Mouse (Mus musculus): Measurements from ENCODE around the gene Cd9. TPM values are rescaled to one million over a fixed set of nuclear protein-coding genes. Genes with fewer than 3 reads are reported as not detected.
A peak's percentile ranks its signal among the peaks of the same experiment; 100 is the strongest.

Gene Cd9
- polyA plus RNA-seq, 1 experiment from 2014 or later = 137 TPM

DNA sequence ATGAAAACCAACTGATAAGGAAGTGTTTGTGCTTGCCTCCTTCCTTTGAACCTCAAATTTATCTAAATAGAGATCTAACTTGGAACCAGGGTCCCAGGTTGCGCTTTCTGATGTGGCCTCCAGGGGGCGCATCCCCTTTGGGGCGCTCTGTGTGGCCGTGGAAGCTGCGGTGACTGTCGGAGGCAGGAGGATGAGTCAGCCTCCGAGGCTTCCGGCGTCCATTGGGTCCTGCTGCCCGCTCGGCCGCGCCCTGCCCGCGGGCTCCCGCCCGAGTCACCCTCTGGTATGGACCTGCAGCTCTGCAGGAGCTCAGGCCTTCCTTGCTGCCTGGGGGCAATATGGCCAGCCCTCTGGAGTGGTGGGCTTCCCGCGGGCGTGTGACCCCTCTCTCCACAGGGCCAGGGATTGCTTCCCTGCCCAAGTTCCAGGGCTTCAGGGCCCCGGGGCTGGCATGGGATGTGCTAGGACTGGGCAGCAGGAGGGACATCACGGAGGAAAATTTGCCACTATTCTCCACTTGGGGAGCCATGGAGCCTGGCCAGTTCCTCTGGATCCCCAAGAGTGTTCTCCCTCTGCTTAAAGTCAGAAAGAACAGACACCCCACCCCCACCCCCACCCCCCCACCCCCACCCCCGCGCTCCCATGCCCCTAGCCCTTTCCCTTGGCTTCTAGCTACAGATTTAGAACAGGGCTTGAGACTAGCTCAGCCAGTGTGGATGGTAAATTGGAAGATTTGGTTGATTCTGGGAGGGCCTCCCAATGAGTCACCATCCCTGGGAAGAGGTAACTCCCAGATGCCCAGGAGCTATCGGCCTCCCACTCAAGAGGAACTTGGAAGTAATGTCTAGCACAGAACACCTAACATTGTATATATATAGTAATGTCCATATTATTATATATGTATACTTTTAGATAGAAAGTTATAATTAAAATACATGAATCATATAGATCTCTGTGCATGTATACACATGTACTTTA is 67.9 kb downstream of the Cd9 start:
- ATAC-seq = peak; percentile 92
- Histone ChIP-seq H3K4me3 (ENCODE audit: low read length) (peak overlapping the region; percentile 42), H3K36me3 (ENCODE audit: control insufficient read depth, insufficient read depth, low read length) (no peaks in the 10 kb centered on the region), H3K27ac (ENCODE audit: low read depth, low read length) (peak overlapping the region; percentile 65), H3K27me3 (replicated peaks; ENCODE audit: control insufficient read depth, insufficient read depth, low read length) (no peaks in the 10 kb centered on the region), H3K4me1 (ENCODE audit: control insufficient read depth, insufficient read depth, low read depth, low read length) (peaks cover 6% of the 10 kb centered on the region), H3K4me2 (ENCODE audit: low read length) (peak overlapping the region; percentile 83), H3K9ac (ENCODE audit: low read depth, low read length) (peak overlapping the region; percentile 69), H3K9me3 (ENCODE audit: control insufficient read depth, low read length) (no peaks in the 10 kb centered on the region)
- 2% methylated on average over 23 of the region's 25 CpGs for WGBS

DNA sequence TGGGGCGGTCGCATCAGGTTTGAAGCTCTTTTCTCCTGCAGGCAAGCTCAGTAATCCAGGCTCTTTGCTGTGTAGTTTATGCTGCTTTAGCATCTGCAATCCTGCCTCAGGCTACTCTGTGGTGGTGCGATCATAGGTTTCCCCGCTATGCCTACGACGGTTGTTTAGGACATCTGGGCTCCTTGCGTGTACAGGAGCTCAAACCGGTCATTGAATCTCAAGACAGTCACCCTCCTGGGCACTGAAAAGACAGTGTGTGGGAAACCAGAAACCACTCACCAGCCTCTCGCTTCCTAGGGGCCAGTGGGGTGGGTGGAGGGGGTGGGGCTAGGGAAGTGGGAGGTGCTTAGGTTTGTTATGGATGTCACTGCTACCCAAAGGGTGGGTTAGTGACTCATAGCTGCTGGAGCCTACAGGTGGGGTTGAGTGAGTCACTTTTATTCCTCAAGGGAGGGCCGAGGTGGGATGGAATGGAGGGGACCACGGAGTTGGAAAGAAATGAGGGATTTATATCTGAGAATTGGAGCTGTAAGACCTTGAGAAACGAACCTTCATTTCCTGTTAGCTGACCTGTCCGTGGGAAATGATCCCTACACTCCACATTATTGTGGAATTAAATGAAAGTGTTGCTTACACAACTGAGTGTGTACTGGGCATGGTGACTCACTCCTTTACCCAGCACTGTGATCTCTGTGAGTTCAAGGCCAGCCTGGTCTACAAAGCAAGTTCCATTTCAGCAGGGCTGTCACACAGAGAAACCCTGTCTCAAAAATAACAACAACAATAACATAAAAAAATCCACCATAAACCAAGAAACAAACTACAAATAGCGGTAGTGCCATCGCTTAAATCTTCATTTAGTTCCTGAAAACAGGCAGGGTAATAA is 69.1 kb downstream of the Cd9 start:
- Histone ChIP-seq H3K4me1 (ENCODE audit: control insufficient read depth, insufficient read depth, low read depth, low read length) (peaks cover 6% of the 10 kb centered on the region), H3K9ac (ENCODE audit: low read depth, low read length) (no peak overlapping the region), H3K27ac (ENCODE audit: low read depth, low read length) (no peak overlapping the region), H3K9me3 (ENCODE audit: control insufficient read depth, low read length) (no peaks in the 10 kb centered on the region), H3K27me3 (replicated peaks; ENCODE audit: control insufficient read depth, insufficient read depth, low read length) (no peaks in the 10 kb centered on the region), H3K36me3 (ENCODE audit: control insufficient read depth, insufficient read depth, low read length) (no peaks in the 10 kb centered on the region), H3K4me3 (ENCODE audit: low read length) (no peak overlapping the region), H3K4me2 (ENCODE audit: low read length) (no peak overlapping the region)
- 63% methylated on average over 15 of the region's 15 CpGs for WGBS
- no peak for ATAC-seq

DNA sequence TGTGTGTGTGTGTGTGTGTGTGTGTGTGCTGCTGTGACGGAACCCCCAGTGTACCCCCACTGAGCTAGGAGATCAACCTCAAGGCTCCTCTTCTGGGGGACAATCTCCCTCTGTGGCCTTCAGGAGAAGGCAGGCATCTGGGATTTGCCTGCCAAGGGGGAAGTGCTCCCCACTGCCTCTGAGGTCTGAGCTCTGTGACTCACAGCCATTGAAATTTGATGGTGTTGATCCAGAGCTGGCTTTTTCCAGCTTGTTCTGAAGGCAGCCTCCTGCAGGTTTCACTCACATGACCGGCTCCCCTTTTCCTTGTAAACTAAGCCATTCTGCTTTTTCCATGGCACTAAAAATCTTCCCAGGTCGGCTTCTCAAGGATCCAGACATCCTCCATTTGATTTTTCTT is 70.4 kb downstream of the Cd9 start:
- Histone ChIP-seq H3K4me1 (ENCODE audit: control insufficient read depth, insufficient read depth, low read depth, low read length) (peaks cover 6% of the 10 kb centered on the region), H3K27me3 (replicated peaks; ENCODE audit: control insufficient read depth, insufficient read depth, low read length) (no peaks in the 10 kb centered on the region), H3K9ac (ENCODE audit: low read depth, low read length) (no peak overlapping the region), H3K36me3 (ENCODE audit: control insufficient read depth, insufficient read depth, low read length) (no peaks in the 10 kb centered on the region), H3K4me3 (ENCODE audit: low read length) (no peak overlapping the region), H3K4me2 (ENCODE audit: low read length) (no peak overlapping the region), H3K9me3 (ENCODE audit: control insufficient read depth, low read length) (no peaks in the 10 kb centered on the region), H3K27ac (ENCODE audit: low read depth, low read length) (no peak overlapping the region)
- ATAC-seq = no peak
- WGBS = 75% methylated on average over 3 of the region's 3 CpGs

DNA sequence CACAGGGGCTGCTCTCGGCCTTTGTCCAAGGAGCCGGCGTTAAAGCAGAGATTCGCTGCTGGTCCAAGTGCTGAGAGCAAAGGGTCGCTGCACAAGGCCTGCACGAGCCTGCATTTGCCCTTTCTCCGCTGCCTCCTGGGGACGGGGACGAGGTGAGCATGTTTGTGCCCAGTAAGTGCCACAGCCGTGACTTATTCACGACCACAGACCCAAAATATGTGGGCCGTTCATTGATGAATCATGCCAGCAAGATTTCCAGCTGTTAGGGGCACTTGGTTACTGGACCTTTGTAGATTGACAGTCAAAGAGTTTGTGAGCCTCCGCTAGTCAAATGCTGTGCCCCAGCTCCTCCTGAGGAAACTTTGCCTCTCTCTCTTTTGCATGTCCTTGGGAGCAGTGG is 71.1 kb downstream of the Cd9 start:
- Histone ChIP-seq H3K9me3 (ENCODE audit: control insufficient read depth, low read length) (no peaks in the 10 kb centered on the region), H3K27me3 (replicated peaks; ENCODE audit: control insufficient read depth, insufficient read depth, low read length) (no peaks in the 10 kb centered on the region), H3K4me1 (ENCODE audit: control insufficient read depth, insufficient read depth, low read depth, low read length) (peaks cover 6% of the 10 kb centered on the region), H3K9ac (ENCODE audit: low read depth, low read length) (no peak overlapping the region), H3K4me3 (ENCODE audit: low read length) (no peak overlapping the region), H3K36me3 (ENCODE audit: control insufficient read depth, insufficient read depth, low read length) (no peaks in the 10 kb centered on the region), H3K4me2 (ENCODE audit: low read length) (no peak overlapping the region), H3K27ac (ENCODE audit: low read depth, low read length) (no peak overlapping the region)
- WGBS = 32% methylated on average over 13 of the region's 13 CpGs
- ATAC-seq = no peak

DNA sequence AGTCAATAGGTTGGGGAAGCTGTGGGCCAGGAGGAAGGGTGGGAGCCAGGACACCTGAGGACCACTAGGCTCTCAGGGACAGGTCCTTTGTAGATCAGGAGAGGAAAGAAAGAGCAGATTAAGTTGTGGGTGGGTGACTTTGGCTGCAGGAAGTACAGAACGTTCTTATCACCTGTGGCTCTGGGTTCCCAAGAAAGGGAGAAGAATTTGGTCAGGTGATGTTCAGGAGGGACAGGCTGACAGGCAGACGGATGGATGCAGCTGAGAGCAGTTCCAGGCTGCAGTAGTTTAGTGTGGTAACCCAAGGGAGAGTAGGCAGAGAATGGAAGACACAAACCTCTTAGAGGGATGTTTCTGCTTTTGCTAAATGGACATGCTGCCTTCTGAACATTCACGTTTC is 71.5 kb downstream of the Cd9 start:
- WGBS = 37% methylated on average over 3 of the region's 3 CpGs
- Histone ChIP-seq H3K4me2 (ENCODE audit: low read length) (peak overlapping the region; percentile 47; the same call in 1 of the 2 replicates), H3K9ac (ENCODE audit: low read depth, low read length) (no peak overlapping the region)

DNA sequence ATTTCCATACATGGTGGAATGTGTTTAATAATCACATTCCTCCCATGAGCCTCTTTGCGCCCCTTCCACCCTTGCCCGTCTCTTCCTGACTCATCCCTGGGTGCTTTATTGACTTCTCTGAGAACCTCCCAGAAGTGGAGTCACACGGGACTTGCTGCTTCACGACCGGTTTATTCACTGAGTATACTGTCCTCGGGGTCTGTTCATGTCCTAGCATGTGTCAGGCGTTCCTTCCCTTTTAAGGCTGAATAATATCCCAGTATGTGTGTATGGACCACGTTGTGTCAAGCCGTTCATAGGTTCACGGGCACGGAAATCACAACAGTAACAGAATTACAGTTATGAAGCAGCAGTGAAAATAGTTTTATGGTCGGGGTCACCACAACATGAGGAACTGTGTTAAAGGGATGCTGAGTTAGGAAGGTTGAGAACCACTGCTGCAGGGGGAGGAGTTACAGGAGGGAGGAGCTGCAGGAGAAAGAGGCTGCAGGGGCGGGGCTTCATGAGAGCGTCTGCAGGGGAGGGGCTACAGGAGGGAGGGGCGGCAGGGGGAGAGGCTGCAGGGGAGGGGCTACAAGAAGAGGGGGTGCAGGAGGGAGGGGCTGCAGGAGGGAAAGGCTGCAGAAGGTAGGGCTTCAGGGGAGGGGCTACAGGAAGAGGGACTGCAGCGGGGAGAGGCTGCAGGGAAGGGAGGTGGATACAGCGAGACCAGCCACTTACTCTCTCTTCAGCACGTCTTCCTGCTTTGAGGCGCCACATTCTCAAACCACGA is 72.4 kb downstream of the Cd9 start:
- ATAC-seq = no peak; the same call in 1 of the 2 replicates
- Histone ChIP-seq H3K4me1 (ENCODE audit: control insufficient read depth, insufficient read depth, low read depth, low read length) (peaks cover 6% of the 10 kb centered on the region), H3K27ac (ENCODE audit: low read depth, low read length) (no peak overlapping the region), H3K27me3 (replicated peaks; ENCODE audit: control insufficient read depth, insufficient read depth, low read length) (no peaks in the 10 kb centered on the region), H3K4me3 (ENCODE audit: low read length) (peak overlapping the region; percentile 21; the same call in 1 of the 2 replicates), H3K9me3 (ENCODE audit: control insufficient read depth, low read length) (no peaks in the 10 kb centered on the region), H3K4me2 (ENCODE audit: low read length) (peak overlapping the region; percentile 47), H3K36me3 (ENCODE audit: control insufficient read depth, insufficient read depth, low read length) (no peaks in the 10 kb centered on the region), H3K9ac (ENCODE audit: low read depth, low read length) (no peak overlapping the region; the same call in 1 of the 2 replicates)
- 24% methylated on average over 20 of the region's 20 CpGs for WGBS

More for the DNA sequence above, 71.5 kb downstream of the Cd9 start:
- Histone ChIP-seq H3K4me1 (ENCODE audit: control insufficient read depth, insufficient read depth, low read depth, low read length) (peaks cover 6% of the 10 kb centered on the region), H3K4me3 (ENCODE audit: low read length) (no peak overlapping the region), H3K9me3 (ENCODE audit: control insufficient read depth, low read length) (no peaks in the 10 kb centered on the region), H3K27me3 (replicated peaks; ENCODE audit: control insufficient read depth, insufficient read depth, low read length) (no peaks in the 10 kb centered on the region), H3K27ac (ENCODE audit: low read depth, low read length) (no peak overlapping the region), H3K36me3 (ENCODE audit: control insufficient read depth, insufficient read depth, low read length) (no peaks in the 10 kb centered on the region)
- ATAC-seq = no peak

DNA sequence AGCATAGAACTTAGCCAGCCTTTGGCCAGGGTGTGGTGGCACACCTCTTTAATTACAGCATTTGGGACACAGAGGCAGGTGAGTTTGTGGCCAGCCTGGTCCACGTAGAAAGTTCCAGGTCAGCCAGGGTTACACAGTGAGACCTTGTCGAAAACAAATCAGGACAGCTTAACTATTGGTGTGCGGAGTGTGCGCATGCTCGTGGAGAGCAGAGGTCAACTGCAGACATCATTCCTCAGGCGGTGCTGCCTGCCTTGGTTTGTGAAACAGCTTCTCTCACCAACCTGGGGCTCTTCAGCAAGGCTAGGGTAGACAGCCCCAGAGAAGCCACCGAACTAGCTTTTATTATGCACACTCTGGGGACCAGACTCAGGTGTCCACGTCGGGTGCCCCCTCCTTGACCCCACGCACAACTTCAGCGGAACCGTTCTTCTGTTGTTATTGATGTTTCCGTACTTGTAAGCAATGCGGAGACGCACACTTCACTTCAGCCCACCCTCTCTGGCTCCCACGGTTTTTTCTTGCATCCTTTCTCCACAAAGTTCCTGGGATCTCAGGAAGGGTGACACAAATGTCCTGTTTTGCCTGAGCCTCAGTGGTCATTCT is 74.0 kb downstream of the Cd9 start:
- peaks cover 3% of the 10 kb centered on the region; the same call in 1 of the 2 replicates for H3K4me1 ChIP-seq (ENCODE audit: control insufficient read depth, insufficient read depth, low read depth, low read length)
- H3K9ac ChIP-seq (ENCODE audit: low read depth, low read length) = no peak overlapping the region
- no peaks in the 10 kb centered on the region for H3K9me3 ChIP-seq (ENCODE audit: control insufficient read depth, low read length)
- no peaks in the 10 kb centered on the region for H3K27me3 ChIP-seq (replicated peaks; ENCODE audit: control insufficient read depth, insufficient read depth, low read length)
- H3K27ac ChIP-seq (ENCODE audit: low read depth, low read length) = no peak overlapping the region
- WGBS = 71% methylated on average over 16 of the region's 16 CpGs
- no peak overlapping the region for H3K4me3 ChIP-seq (ENCODE audit: low read length)
- no peaks in the 10 kb centered on the region for H3K36me3 ChIP-seq (ENCODE audit: control insufficient read depth, insufficient read depth, low read length)
- no peak overlapping the region for H3K4me2 ChIP-seq (ENCODE audit: low read length)
- no peak for ATAC-seq

DNA sequence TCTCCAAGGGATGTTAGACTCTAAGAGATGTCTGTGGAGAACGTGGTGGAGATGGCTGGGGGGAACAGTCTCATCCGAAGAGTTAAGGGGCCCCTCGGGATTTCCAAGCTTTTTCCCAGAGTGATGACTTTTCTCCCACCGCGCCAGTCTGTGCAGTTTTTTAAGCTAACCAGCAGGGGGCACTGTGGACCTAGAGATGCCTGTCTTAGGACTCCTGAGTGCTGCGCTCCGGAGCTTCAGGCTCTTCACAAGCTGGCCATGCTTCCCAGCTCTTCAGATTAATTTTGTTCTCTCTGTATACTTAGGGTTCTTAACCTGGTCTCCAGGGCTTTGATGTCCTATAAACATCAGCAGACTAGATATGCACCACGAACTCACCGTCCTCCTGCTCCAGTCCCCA is 75.8 kb downstream of the Cd9 start:
- Histone ChIP-seq H3K9me3 (ENCODE audit: control insufficient read depth, low read length) (no peaks in the 10 kb centered on the region), H3K4me1 (ENCODE audit: control insufficient read depth, insufficient read depth, low read depth, low read length) (peaks cover 3% of the 10 kb centered on the region; the same call in 1 of the 2 replicates), H3K27ac (ENCODE audit: low read depth, low read length) (no peak overlapping the region), H3K36me3 (ENCODE audit: control insufficient read depth, insufficient read depth, low read length) (no peaks in the 10 kb centered on the region), H3K4me3 (ENCODE audit: low read length) (no peak overlapping the region), H3K4me2 (ENCODE audit: low read length) (no peak overlapping the region), H3K27me3 (replicated peaks; ENCODE audit: control insufficient read depth, insufficient read depth, low read length) (no peaks in the 10 kb centered on the region), H3K9ac (ENCODE audit: low read depth, low read length) (no peak overlapping the region)
- ATAC-seq = peak; percentile 86
- 13% methylated on average over 9 of the region's 9 CpGs for WGBS
